Mouse (Mus musculus): ENCODE results near the gene Gemin5. TPM values are rescaled to one million over a fixed set of nuclear protein-coding genes. Genes with fewer than 3 reads are reported as not detected.

Gene Gemin5
- polyA plus RNA-seq, 1 experiment from 2014 or later: 14.9 TPM

DNA sequence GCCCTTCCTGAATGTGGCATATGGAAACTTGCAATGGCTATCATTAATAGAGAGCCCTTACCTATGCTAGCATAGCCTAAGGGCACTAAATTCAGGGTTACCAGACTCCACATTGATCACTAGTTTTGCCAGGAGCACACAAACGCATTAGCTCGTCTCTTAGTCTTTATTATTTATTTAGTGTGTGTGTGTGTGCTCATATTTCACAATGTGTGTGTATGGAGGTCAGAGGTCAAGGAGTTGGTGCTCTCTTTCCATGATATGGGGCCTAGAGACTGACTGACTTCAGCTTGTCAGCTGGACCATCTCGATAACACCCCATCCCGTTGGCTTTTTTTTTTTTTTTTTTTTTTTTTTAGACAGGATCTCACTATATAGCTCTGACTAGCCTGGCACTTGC lies 1.3 kb upstream of the Gemin5 start:
- peaks cover 39% of the 10 kb centered on the region for H3K36me3 ChIP-seq
- H3K27ac ChIP-seq (ENCODE audit: poor library complexity, severe bottlenecking): no peak overlapping the region
- no peaks in the 10 kb centered on the region for H3K27me3 ChIP-seq (replicated peaks)
- 81% methylated on average over 4 of the region's 4 CpGs for WGBS
- no peak overlapping the region for H3K4me3 ChIP-seq
- 0 out of 2 replicates have a peak, but pooled peaks cover 4% of the 10 kb centered on the region for H3K9me3 ChIP-seq (replicated peaks)
- no peak for ATAC-seq (ENCODE audit: insufficient number of reproducible peaks, low FRiP score)
- no peak overlapping the region for H3K9ac ChIP-seq
- no peak overlapping the region for H3K4me2 ChIP-seq
- H3K4me1 ChIP-seq (replicated peaks): peaks cover 18% of the 10 kb centered on the region

DNA sequence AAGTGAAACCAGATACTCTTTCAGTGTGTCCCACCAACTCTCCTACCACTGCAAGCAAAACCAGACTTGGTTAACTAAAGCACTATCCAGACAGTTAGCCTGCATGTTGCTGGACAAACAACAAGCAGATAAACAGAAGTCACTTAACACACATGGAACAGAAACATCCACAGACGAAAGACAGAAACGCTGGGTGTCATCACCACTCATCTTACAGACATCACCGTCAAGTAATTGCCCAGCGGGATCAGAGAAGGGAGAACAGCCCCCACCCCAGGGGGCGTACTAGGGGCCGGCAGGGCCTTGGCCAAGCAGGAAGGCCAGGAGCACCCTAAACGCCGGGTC lies 545 bp downstream of the Gemin5 start:
- H3K4me1 ChIP-seq (replicated peaks): peaks cover 16% of the 10 kb centered on the region
- H3K9ac ChIP-seq: peak overlapping the region; percentile 87
- H3K9me3 ChIP-seq (replicated peaks): 0 out of 2 replicates have a peak, but pooled peaks cover 4% of the 10 kb centered on the region
- peaks cover 40% of the 10 kb centered on the region for H3K36me3 ChIP-seq
- WGBS: 0% methylated on average over 8 of the region's 8 CpGs
- peak overlapping the region; percentile 89 for H3K4me3 ChIP-seq
- no peak for ATAC-seq (ENCODE audit: insufficient number of reproducible peaks, low FRiP score)
- H3K4me2 ChIP-seq: peak overlapping the region; percentile 89
- peak overlapping the region; percentile 59; the same call in 1 of the 2 replicates for H3K27ac ChIP-seq (ENCODE audit: poor library complexity, severe bottlenecking)
- no peaks in the 10 kb centered on the region for H3K27me3 ChIP-seq (replicated peaks)

DNA sequence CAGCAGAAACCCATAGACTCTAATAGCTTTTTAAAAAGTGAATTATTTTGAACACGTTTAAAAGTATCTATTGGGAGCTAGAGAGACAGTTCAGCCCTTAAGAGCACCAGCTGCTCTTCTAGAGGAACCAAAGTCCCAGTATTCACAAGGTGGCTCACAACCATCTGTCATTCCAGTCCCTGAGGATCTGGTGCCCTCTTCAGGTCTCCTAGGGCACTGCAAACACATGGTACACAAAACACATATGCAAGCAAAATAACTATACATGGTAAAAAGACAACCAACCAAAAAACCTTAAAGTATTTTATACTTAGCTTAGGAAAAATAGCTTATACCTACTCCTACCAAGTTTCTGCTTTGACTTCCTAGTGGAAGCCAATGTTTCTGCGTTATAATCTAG lies 3.3 kb downstream of the Gemin5 start:
- Histone ChIP-seq H3K4me2 (no peak overlapping the region), H3K4me1 (replicated peaks) (peaks cover 9% of the 10 kb centered on the region), H3K27ac (ENCODE audit: poor library complexity, severe bottlenecking) (no peak overlapping the region), H3K9me3 (replicated peaks) (0 out of 2 replicates have a peak, but pooled peaks cover 4% of the 10 kb centered on the region), H3K9ac (no peak overlapping the region), H3K4me3 (no peak overlapping the region), H3K36me3 (peaks cover 61% of the 10 kb centered on the region), H3K27me3 (replicated peaks) (no peaks in the 10 kb centered on the region)
- 97% methylated on average over 2 of the region's 2 CpGs for WGBS
- ATAC-seq (ENCODE audit: insufficient number of reproducible peaks, low FRiP score): no peak

DNA sequence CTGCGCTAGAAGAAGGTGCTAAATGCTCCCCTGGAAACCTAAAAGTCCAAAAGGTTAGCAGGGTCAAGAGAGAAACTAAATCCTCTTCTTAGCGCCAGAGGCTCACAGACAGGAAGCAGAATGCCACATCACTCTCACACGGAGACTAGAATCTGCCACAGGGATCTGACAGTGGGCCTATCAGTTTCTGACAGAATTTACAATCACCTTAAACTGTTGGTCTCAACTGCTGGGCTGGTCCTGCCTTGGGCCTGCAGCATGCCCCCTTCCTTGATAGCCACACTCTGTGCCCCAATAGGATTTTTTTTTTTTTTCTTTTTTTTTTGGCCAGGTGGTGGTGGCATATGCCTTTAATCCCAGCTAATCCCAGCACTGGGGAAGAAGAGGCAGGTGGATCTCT lies 11.5 kb downstream of the Gemin5 start:
- Histone ChIP-seq H3K9ac (no peak overlapping the region), H3K27ac (ENCODE audit: poor library complexity, severe bottlenecking) (no peak overlapping the region), H3K27me3 (replicated peaks) (no peaks in the 10 kb centered on the region), H3K9me3 (replicated peaks) (no peaks in the 10 kb centered on the region), H3K4me1 (replicated peaks) (0 out of 2 replicates have a peak, but pooled peaks cover 4% of the 10 kb centered on the region), H3K4me3 (no peak overlapping the region), H3K4me2 (no peak overlapping the region), H3K36me3 (peaks cover 78% of the 10 kb centered on the region)
- 73% methylated on average over 3 of the region's 3 CpGs for WGBS
- ATAC-seq (ENCODE audit: insufficient number of reproducible peaks, low FRiP score): no peak

DNA sequence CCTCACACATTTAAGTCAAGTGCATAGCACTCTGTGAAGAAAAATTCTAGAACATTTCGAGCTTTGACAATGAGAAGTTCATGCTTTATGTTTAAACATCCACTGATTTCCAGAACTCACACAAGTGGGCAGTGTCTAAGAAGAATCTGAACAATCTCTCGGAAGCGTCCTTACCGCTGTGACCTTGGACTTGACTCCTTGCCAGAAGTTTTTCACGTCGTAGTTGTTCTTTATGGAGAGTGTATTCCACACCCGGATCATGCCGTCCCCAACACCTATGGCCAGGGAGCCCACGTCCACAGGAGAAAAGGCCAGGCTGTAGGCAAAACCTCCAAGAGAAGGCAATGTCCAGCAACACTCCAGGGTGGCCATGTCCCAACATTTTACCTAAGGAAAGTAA lies 12.9 kb downstream of the Gemin5 start:
- H3K36me3 ChIP-seq: peaks cover 76% of the 10 kb centered on the region
- H3K4me2 ChIP-seq: no peak overlapping the region
- no peak overlapping the region for H3K9ac ChIP-seq
- no peaks in the 10 kb centered on the region for H3K27me3 ChIP-seq (replicated peaks)
- no peak for ATAC-seq (ENCODE audit: insufficient number of reproducible peaks, low FRiP score)
- no peaks in the 10 kb centered on the region for H3K9me3 ChIP-seq (replicated peaks)
- no peak overlapping the region for H3K27ac ChIP-seq (ENCODE audit: poor library complexity, severe bottlenecking)
- H3K4me3 ChIP-seq: no peak overlapping the region
- 68% methylated on average over 9 of the region's 9 CpGs for WGBS
- H3K4me1 ChIP-seq (replicated peaks): 0 out of 2 replicates have a peak, but pooled peaks cover 4% of the 10 kb centered on the region

DNA sequence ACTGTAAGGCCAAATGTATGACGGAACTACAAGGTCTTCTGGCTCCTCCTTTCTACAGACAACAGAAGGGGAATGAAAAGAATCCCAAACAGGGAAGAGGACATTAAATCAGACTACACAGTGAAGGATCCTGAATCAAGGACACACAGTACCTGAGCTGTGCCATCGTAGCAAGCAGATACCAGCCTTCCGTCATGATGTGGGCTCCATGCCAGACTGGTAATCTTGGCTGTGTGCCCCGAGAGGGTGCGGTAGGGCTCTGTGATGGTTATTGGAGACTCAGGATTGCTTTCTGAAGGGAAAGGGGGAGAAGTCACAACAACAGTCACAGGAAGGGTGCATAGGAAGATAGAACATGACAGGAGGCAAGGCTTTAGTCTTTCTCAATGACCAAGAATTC lies 22.1 kb downstream of the Gemin5 start:
- Histone ChIP-seq H3K36me3 (peaks cover 91% of the 10 kb centered on the region), H3K27ac (ENCODE audit: poor library complexity, severe bottlenecking) (no peak overlapping the region), H3K4me1 (replicated peaks) (no peaks in the 10 kb centered on the region), H3K9ac (no peak overlapping the region), H3K27me3 (replicated peaks) (no peaks in the 10 kb centered on the region), H3K4me3 (no peak overlapping the region), H3K4me2 (no peak overlapping the region), H3K9me3 (replicated peaks) (no peaks in the 10 kb centered on the region)
- WGBS: 79% methylated on average over 5 of the region's 5 CpGs
- ATAC-seq (ENCODE audit: insufficient number of reproducible peaks, low FRiP score): no peak

DNA sequence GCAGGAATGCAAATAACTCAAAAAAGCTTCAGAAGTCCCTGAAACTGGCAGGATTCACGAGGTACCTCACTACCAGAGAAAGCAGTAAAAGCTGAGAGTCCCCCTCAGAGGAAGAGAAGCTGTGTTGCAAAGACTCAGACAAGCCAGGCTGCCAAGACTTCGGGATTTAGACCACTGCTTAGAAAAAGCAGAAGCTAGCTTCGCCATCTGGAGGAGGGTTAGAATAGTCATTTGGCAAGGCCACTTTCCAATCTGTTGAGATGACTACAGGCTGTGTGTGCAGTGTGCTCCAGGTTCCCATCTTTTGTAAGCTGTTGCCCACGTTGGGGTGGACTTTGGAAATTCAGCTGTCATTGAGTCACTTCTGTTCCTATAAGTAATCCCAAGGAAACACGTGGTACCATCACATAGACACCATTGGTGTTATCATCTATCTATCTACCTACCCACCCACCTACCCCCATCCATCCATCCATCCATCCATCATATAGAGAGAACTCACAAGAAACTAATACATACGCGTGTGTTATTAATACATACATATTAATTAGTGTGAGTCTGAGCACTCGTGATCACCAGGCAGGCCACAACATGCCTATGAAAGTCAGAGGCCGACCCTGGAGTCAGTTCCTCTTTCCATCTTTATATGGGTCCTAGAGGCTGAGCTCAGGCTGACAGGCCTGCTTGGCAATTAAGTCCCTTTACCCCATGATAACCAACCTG lies 24.5 kb downstream of the Gemin5 start:
- Histone ChIP-seq H3K4me2 (no peak overlapping the region), H3K4me1 (replicated peaks) (no peaks in the 10 kb centered on the region), H3K9me3 (replicated peaks) (no peaks in the 10 kb centered on the region), H3K27me3 (replicated peaks) (no peaks in the 10 kb centered on the region), H3K9ac (no peak overlapping the region), H3K27ac (ENCODE audit: poor library complexity, severe bottlenecking) (no peak overlapping the region), H3K36me3 (peaks cover 93% of the 10 kb centered on the region), H3K4me3 (no peak overlapping the region)
- ATAC-seq (ENCODE audit: insufficient number of reproducible peaks, low FRiP score): no peak
- 87% methylated on average over 9 of the region's 9 CpGs for WGBS

DNA sequence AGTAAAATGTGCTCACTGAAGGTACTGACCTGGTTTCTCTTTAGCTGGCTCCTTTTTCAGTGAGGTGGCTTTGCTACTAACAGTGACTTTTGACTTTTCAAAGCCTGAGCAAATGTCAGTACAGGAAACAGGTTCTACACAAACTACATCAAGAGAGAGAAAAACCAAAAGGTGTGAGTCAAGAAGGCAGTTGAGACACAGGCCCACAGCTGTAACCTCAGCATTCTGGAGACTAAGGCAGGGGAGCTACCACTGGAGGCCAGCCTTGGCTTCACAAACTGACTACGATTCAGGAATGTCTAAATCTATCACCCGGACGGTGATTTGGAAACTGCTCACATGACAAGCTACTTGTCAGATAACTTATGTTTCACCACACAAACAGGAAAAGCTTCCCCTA lies 28.9 kb downstream of the Gemin5 start:
- Histone ChIP-seq H3K9me3 (replicated peaks) (no peaks in the 10 kb centered on the region), H3K4me2 (no peak overlapping the region), H3K36me3 (peaks cover 93% of the 10 kb centered on the region), H3K4me1 (replicated peaks) (no peaks in the 10 kb centered on the region), H3K27ac (ENCODE audit: poor library complexity, severe bottlenecking) (no peak overlapping the region), H3K4me3 (no peak overlapping the region), H3K9ac (no peak overlapping the region), H3K27me3 (replicated peaks) (no peaks in the 10 kb centered on the region)
- WGBS: 72% methylated on average over 3 of the region's 3 CpGs
- no peak for ATAC-seq (ENCODE audit: insufficient number of reproducible peaks, low FRiP score)

DNA sequence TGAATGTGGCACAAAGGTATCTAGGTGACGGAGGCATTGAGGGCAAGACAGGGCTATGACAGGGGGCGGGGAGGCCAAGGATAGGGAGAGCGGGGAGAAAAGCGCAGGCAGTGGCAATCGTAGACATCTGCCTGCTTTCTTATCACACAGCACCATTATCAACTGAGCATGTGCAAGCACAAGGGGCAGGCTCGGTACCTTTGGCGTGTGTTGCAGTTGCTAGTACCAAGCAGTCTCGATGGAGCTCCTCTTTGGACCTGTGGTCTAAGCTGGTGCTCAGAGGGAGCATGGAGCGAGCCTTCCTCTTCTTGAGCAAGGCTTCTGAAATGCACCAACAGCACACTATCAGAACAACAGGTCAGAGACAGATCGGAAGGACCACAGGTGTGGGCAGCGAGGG lies 29.5 kb downstream of the Gemin5 start:
- no peaks in the 10 kb centered on the region for H3K4me1 ChIP-seq (replicated peaks)
- WGBS: 85% methylated on average over 11 of the region's 11 CpGs
- H3K4me2 ChIP-seq: no peak overlapping the region
- H3K27ac ChIP-seq (ENCODE audit: poor library complexity, severe bottlenecking): no peak overlapping the region
- H3K27me3 ChIP-seq (replicated peaks): no peaks in the 10 kb centered on the region
- H3K4me3 ChIP-seq: no peak overlapping the region
- H3K36me3 ChIP-seq: peaks cover 93% of the 10 kb centered on the region
- ATAC-seq (ENCODE audit: insufficient number of reproducible peaks, low FRiP score): no peak
- no peak overlapping the region for H3K9ac ChIP-seq
- H3K9me3 ChIP-seq (replicated peaks): no peaks in the 10 kb centered on the region

DNA sequence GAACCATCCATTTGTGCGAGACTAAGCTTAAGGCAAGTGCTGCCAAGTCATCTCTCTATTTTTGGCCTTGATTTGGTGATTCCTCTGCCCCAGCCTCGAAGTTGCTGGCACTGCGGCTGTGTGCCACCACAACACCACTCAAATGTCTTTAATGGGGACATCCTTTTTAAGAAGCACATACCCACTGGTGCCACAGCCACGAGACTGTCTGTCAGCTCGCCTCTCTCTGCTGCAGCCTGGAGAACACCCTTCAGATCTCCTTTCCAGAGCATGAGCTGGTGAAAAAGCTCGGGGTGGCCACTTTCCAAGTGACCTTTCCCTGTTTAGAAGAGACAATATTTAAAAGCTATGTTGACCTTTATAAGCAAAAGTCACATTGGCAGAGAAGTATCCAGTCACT lies 31.7 kb downstream of the Gemin5 start:
- whole genome bisulfite sequencing: 87% methylated on average over 6 of the region's 6 CpGs
- no peaks in the 10 kb centered on the region for H3K4me1 ChIP-seq (replicated peaks)
- no peaks in the 10 kb centered on the region for H3K27me3 ChIP-seq (replicated peaks)
- no peaks in the 10 kb centered on the region for H3K9me3 ChIP-seq (replicated peaks)
- ATAC-seq (ENCODE audit: insufficient number of reproducible peaks, low FRiP score): no peak
- H3K9ac ChIP-seq: no peak overlapping the region
- H3K36me3 ChIP-seq: peaks cover 94% of the 10 kb centered on the region
- no peak overlapping the region for H3K4me3 ChIP-seq
- H3K4me2 ChIP-seq: no peak overlapping the region
- H3K27ac ChIP-seq (ENCODE audit: poor library complexity, severe bottlenecking): no peak overlapping the region

DNA sequence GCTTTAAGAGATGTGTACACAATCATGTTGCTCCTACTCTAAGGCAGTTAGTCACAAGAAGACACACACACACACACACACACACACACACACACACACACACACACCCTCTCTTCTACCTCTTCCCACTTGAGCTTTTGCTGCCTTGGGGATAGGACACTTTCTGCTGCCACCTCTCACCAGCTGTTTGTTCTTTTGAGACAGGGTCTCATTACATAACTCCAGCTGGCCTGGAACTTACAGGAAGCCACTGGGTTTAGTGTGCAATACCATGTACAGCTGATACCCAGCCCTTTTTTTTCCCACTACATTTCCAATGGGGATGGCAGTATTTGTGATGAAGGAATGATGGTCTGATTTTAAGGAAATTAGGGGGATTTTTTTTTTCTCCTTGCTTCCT lies 33.0 kb downstream of the Gemin5 start:
- Histone ChIP-seq H3K36me3 (peaks cover 94% of the 10 kb centered on the region), H3K4me1 (replicated peaks) (no peaks in the 10 kb centered on the region), H3K27me3 (replicated peaks) (no peaks in the 10 kb centered on the region), H3K9ac (no peak overlapping the region), H3K9me3 (replicated peaks) (no peaks in the 10 kb centered on the region), H3K4me2 (no peak overlapping the region), H3K4me3 (no peak overlapping the region), H3K27ac (ENCODE audit: poor library complexity, severe bottlenecking) (no peak overlapping the region)
- no peak for ATAC-seq (ENCODE audit: insufficient number of reproducible peaks, low FRiP score)

DNA sequence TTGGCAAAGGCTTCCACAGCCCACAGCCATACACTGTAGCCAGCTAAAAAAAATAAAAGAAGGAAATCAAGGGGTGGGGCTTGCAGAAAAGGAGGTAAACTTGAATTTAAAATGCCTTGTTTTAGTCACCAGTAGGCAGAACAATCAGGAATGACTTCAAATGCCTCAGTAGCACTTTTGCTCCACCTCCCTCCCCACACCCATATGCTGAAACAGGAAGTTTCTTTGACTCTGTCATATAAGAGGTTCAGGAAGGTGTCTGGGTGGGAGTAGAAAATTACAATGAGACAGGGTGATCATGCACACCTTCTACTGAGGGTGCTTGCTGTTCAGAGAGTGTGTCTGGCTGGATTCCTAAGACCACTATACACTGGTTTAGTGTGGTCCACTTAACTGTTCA lies 33.5 kb downstream of the Gemin5 start:
- no peak overlapping the region for H3K27ac ChIP-seq (ENCODE audit: poor library complexity, severe bottlenecking)
- H3K4me2 ChIP-seq: no peak overlapping the region
- peaks cover 95% of the 10 kb centered on the region for H3K36me3 ChIP-seq
- H3K4me1 ChIP-seq (replicated peaks): no peaks in the 10 kb centered on the region
- H3K27me3 ChIP-seq (replicated peaks): no peaks in the 10 kb centered on the region
- no peak for ATAC-seq (ENCODE audit: insufficient number of reproducible peaks, low FRiP score)
- no peak overlapping the region for H3K4me3 ChIP-seq
- no peak overlapping the region for H3K9ac ChIP-seq
- H3K9me3 ChIP-seq (replicated peaks): no peaks in the 10 kb centered on the region

Data from heart, embryonic 12.5 days (tissue).